Mouse (Mus musculus): ENCODE results near the gene Bhlhb9. TPM values are rescaled to one million over a fixed set of nuclear protein-coding genes. Genes with fewer than 3 reads are reported as not detected.

Bhlhb9 gene
- total and polyA plus RNA-seq, 3 experiments: 0.01 TPM; not detected in 2

- Histone ChIP-seq H3K27ac (ENCODE audit: control insufficient read depth, low read depth, low read length) (no peak overlapping the region), H3K4me1 (ENCODE audit: control insufficient read depth in 1 of 2, insufficient read depth in 2 of 2, low read length in 2 of 2) (no peaks in the 10 kb centered on the region), H3K27me3 (ENCODE audit: control insufficient read depth in 1 of 2, insufficient read depth in 2 of 2, low read length in 2 of 2) (0 out of 4 replicates have a peak, but pooled peaks cover 0 to 1% of the 10 kb centered on the region in 2 experiments), H3K36me3 (ENCODE audit: control insufficient read depth in 1 of 2, insufficient read depth in 2 of 2, low read length in 2 of 2) (no peaks in the 10 kb centered on the region), H3K79me2 (ENCODE audit: control insufficient read depth, insufficient read depth, low read length, poor library complexity) (no peaks in the 10 kb centered on the region), H3K9ac (ENCODE audit: control insufficient read depth, low read depth, low read length, poor library complexity, severe bottlenecking) (no peak overlapping the region), H3K9me3 (replicated peaks; ENCODE audit: insufficient read depth, low read length) (no peaks in the 10 kb centered on the region), H3K4me3 (ENCODE audit: control insufficient read depth in 1 of 2, insufficient read depth in 1 of 2, low read depth in 2 of 2, low read length in 2 of 2) (no peak overlapping the region)
- DNase-seq (ENCODE audit: low read depth, low spot score): no peak
- TF ChIP-seq MXI1 (IDR thresholded peaks at IDR 0.05; ENCODE audit: low read depth, low read length): no peak
- TF ChIP-seq RAD21 (IDR thresholded peaks at IDR 0.05; ENCODE audit: low read depth, low read length): no peak
- no peak for TF ChIP-seq ZC3H11A (IDR thresholded peaks at IDR 0.05; ENCODE audit: low read depth, low read length)
- TF ChIP-seq MEF2A (IDR thresholded peaks at IDR 0.05; ENCODE audit: extremely low read depth, insufficient replicate concordance, low read depth, low read length, poor library complexity, severe bottlenecking): no peak
- no peak for TF ChIP-seq MAFK (IDR thresholded peaks at IDR 0.05; ENCODE audit: borderline replicate concordance, low read depth, low read length)
- no peak for TF ChIP-seq NRF1 (IDR thresholded peaks at IDR 0.05; ENCODE audit: insufficient read depth, low read depth, low read length, poor library complexity, severe bottlenecking)
- TF ChIP-seq NELFE (IDR thresholded peaks at IDR 0.05; ENCODE audit: low read depth, low read length): no peak
- no peak for TF ChIP-seq USF1 (IDR thresholded peaks at IDR 0.05; ENCODE audit: low read depth, low read length)
- no peak for TF ChIP-seq CHD1 (IDR thresholded peaks at IDR 0.05; ENCODE audit: low read depth, low read length)
These were observed 131.2 kb downstream of the Bhlhb9 start for GRCm38 (mm10) chrX:135928588-135928987.

- TF ChIP-seq ELF1 (IDR thresholded peaks at IDR 0.05; ENCODE audit: low read depth, low read length) (no peak), GABPA (IDR thresholded peaks at IDR 0.05; ENCODE audit: low read depth, low read length) (no peak), ETS1 (IDR thresholded peaks at IDR 0.05; ENCODE audit: low read depth, low read length) (no peak), NELFE (IDR thresholded peaks at IDR 0.05; ENCODE audit: low read depth, low read length) (no peak), HCFC1 (IDR thresholded peaks at IDR 0.05; ENCODE audit: low read depth, low read length) (no peak), MYB (IDR thresholded peaks at IDR 0.05; ENCODE audit: low read depth, low read length) (no peak), POLR2AphosphoS2 (IDR thresholded peaks at IDR 0.05; ENCODE audit: low read length) (no peak), MAZ (IDR thresholded peaks at IDR 0.05; ENCODE audit: low read depth, low read length) (no peak), TCF12 (IDR thresholded peaks at IDR 0.05; ENCODE audit: low read depth, low read length) (no peak), SMC3 (IDR thresholded peaks at IDR 0.05; ENCODE audit: low read depth, low read length) (no peak)
These were observed 139.1 kb downstream of the Bhlhb9 start for GRCm38 (mm10) chrX:135936452-135936851.

More at GRCm38 (mm10) chrX:135936452-135936851, 139.1 kb downstream of the Bhlhb9 start:
- Histone ChIP-seq H3K79me2 (ENCODE audit: control insufficient read depth, insufficient read depth, low read length, poor library complexity) (no peaks in the 10 kb centered on the region), H3K9me3 (replicated peaks; ENCODE audit: insufficient read depth, low read length) (no peaks in the 10 kb centered on the region), H3K36me3 (ENCODE audit: control insufficient read depth in 1 of 2, insufficient read depth in 2 of 2, low read length in 2 of 2) (no peaks in the 10 kb centered on the region), H3K4me1 (ENCODE audit: control insufficient read depth in 1 of 2, insufficient read depth in 2 of 2, low read length in 2 of 2) (no peaks in the 10 kb centered on the region), H3K27ac (ENCODE audit: control insufficient read depth, low read depth, low read length) (no peak overlapping the region), H3K4me3 (ENCODE audit: control insufficient read depth in 1 of 2, insufficient read depth in 1 of 2, low read depth in 2 of 2, low read length in 2 of 2) (no peak overlapping the region), H3K9ac (ENCODE audit: control insufficient read depth, low read depth, low read length, poor library complexity, severe bottlenecking) (no peak overlapping the region), H3K27me3 (ENCODE audit: control insufficient read depth in 1 of 2, insufficient read depth in 2 of 2, low read length in 2 of 2) (no peaks in the 10 kb centered on the region)
- DNase-seq (ENCODE audit: low read depth, low spot score): no peak

Other genes with a start within 250 kb of the Bhlhb9 start
- gene Nxf7, start 198.8 kb upstream of the Bhlhb9 start, total RNA-seq (2012; rRNA removed): 0.12 and 0.23 TPM in 2 replicates
- 10 to 100 TPM in 1 of 2 experiments, not detected in 1; 11.3 TPM for gene Nxf7, start 198.8 kb upstream of the Bhlhb9 start, polyA plus RNA-seq (2012; ENCODE audit: insufficient read depth in 1 of 2, insufficient read length in 2 of 2, low read depth in 1 of 2, low replicate concordance in 2 of 2, missing spikeins in 1 of 2)
- not detected in 2 replicates for gene Prame, start 169.9 kb upstream of the Bhlhb9 start, total RNA-seq (2012; rRNA removed)
- gene Prame, start 169.9 kb upstream of the Bhlhb9 start, polyA plus RNA-seq (2012; ENCODE audit: insufficient read depth in 1 of 2, insufficient read length in 2 of 2, low read depth in 1 of 2, low replicate concordance in 2 of 2, missing spikeins in 1 of 2): not detected
- not detected in 2 replicates for gene Tcp11x2, start 103.8 kb upstream of the Bhlhb9 start, total RNA-seq (2012; rRNA removed)
- gene Tcp11x2, start 103.8 kb upstream of the Bhlhb9 start, polyA plus RNA-seq (2012; ENCODE audit: insufficient read depth in 1 of 2, insufficient read length in 2 of 2, low read depth in 1 of 2, low replicate concordance in 2 of 2, missing spikeins in 1 of 2): under 1 TPM in 1 of 2 experiments, not detected in 1; 0.04 TPM
- gene Tmsb15a, start 72.3 kb upstream of the Bhlhb9 start, total RNA-seq (2012; rRNA removed): not detected in 2 replicates
- gene Tmsb15a, start 72.3 kb upstream of the Bhlhb9 start, polyA plus RNA-seq (2012; ENCODE audit: insufficient read depth in 1 of 2, insufficient read length in 2 of 2, low read depth in 1 of 2, low replicate concordance in 2 of 2, missing spikeins in 1 of 2): not detected
- gene Armcx5, start 54.9 kb upstream of the Bhlhb9 start, total RNA-seq (2012; rRNA removed): 8.4 and 8.6 TPM in 2 replicates
- gene Armcx5, start 54.9 kb upstream of the Bhlhb9 start, polyA plus RNA-seq (2012; ENCODE audit: insufficient read depth in 1 of 2, insufficient read length in 2 of 2, low read depth in 1 of 2, low replicate concordance in 2 of 2, missing spikeins in 1 of 2): 1 to 10 TPM in 1 of 2 experiments, not detected in 1; 8.6 TPM
- gene Gprasp1, start 54.9 kb upstream of the Bhlhb9 start, total RNA-seq (2012; rRNA removed): 13.3 and 13.8 TPM in 2 replicates
- 10 to 100 TPM in 1 of 2 experiments, not detected in 1; 25.0 TPM for gene Gprasp1, start 54.9 kb upstream of the Bhlhb9 start, polyA plus RNA-seq (2012; ENCODE audit: insufficient read depth in 1 of 2, insufficient read length in 2 of 2, low read depth in 1 of 2, low replicate concordance in 2 of 2, missing spikeins in 1 of 2)
- not detected in 2 replicates for gene Gprasp2, start 41.4 kb downstream of the Bhlhb9 start, total RNA-seq (2012; rRNA removed)
- under 1 TPM in 1 of 2 experiments, not detected in 1; 0.31 TPM for gene Gprasp2, start 41.4 kb downstream of the Bhlhb9 start, polyA plus RNA-seq (2012; ENCODE audit: insufficient read depth in 1 of 2, insufficient read length in 2 of 2, low read depth in 1 of 2, low replicate concordance in 2 of 2, missing spikeins in 1 of 2)
- gene Arxes2, start 196.2 kb downstream of the Bhlhb9 start, total RNA-seq (2012; rRNA removed): not detected in 2 replicates
- gene Arxes2, start 196.2 kb downstream of the Bhlhb9 start, polyA plus RNA-seq (2012; ENCODE audit: insufficient read depth in 1 of 2, insufficient read length in 2 of 2, low read depth in 1 of 2, low replicate concordance in 2 of 2, missing spikeins in 1 of 2): not detected
- gene Arxes1, start 235.8 kb downstream of the Bhlhb9 start, total RNA-seq (2012; rRNA removed): not detected in 2 replicates
- gene Arxes1, start 235.8 kb downstream of the Bhlhb9 start, polyA plus RNA-seq (2012; ENCODE audit: insufficient read depth in 1 of 2, insufficient read length in 2 of 2, low read depth in 1 of 2, low replicate concordance in 2 of 2, missing spikeins in 1 of 2): not detected